Mouse (Mus musculus) forebrain, embryonic 15.5 days (tissue): ENCODE data around the gene Enkd1. TPM values are rescaled to one million over a fixed set of nuclear protein-coding genes. Genes with fewer than 3 reads are reported as not detected.

Experiments
- ATAC-seq: fragments of 200-750 bp; cut with Nextera tagmentation; replicated peaks from 2 replicates; pipeline ENCODE4 v1.8.0; 2017; ENCODE audit warnings: mild to moderate bottlenecking, moderate TSS enrichment, moderate library complexity
- H3K27ac ChIP-seq: fragments of 300-500 bp; sonication (generic); replicated peaks from 2 replicates; pipeline ENCODE4 v1.5.1; 2015; ENCODE audit warnings: mild to moderate bottlenecking, inconsistent platforms
- H3K27me3 ChIP-seq: fragments of 300-500 bp; sonication (generic); 2 replicates; pipeline ENCODE4 v1.6.1; 2015; ENCODE audit warnings: inconsistent platforms
- H3K36me3 ChIP-seq: fragments of 300-500 bp; sonication (generic); 2 replicates; pipeline ENCODE4 v1.6.1; 2015; ENCODE audit warnings: mild to moderate bottlenecking, inconsistent platforms
- H3K4me1 ChIP-seq: fragments of 300-500 bp; sonication (generic); 2 replicates; pipeline ENCODE4 v1.6.1; 2015; ENCODE audit warnings: inconsistent platforms
- H3K4me2 ChIP-seq: fragments of 300-500 bp; sonication (generic); replicated peaks from 2 replicates; pipeline ENCODE4 v1.6.1; 2015; ENCODE audit warnings: mild to moderate bottlenecking, inconsistent platforms
- H3K4me3 ChIP-seq: fragments of 300-500 bp; sonication (generic); 2 replicates; pipeline ENCODE4 v1.5.1; 2015; ENCODE audit warnings: mild to moderate bottlenecking, inconsistent platforms
- H3K9ac ChIP-seq: fragments of 300-500 bp; sonication (generic); replicated peaks from 2 replicates; pipeline ENCODE4 v1.6.1; 2015; ENCODE audit warnings: mild to moderate bottlenecking, inconsistent platforms
- H3K9me3 ChIP-seq: fragments of 300-500 bp; sonication (generic); 2 replicates; pipeline ENCODE4 v1.6.1; 2016; ENCODE audit warnings: inconsistent platforms
- WGBS: fragments of 180-500 bp; shearing (Covaris S2); methylation state at CpG from one replicate; pipeline ENCODE4 v1.1.7; 2015; ENCODE audit warnings: mixed read lengths; 5-methylcytosine and 5-hydroxymethylcytosine counted together
- polyA plus RNA-seq: library from polyadenylated mRNA; unstranded; fragments of >200 nt; fragmentation: Nextera tagmentation; extraction: Ambion mirVana; gene quantifications from 2 replicates; pipeline ENCODE4 v1.2.1, GENCODE M21; 2015

Enkd1 gene
- polyA plus RNA-seq, 1 experiment from 2014 or later, result 17.3 TPM

GRCm38 (mm10) chr8:105700566-105700965 is 7.4 kb downstream of the Enkd1 start:
- peak overlapping the region; percentile 96 for H3K4me2 ChIP-seq
- peaks cover 38% of the 10 kb centered on the region for H3K36me3 ChIP-seq
- ATAC-seq, result peak; percentile 44
- no peaks in the 10 kb centered on the region for H3K9me3 ChIP-seq
- peak overlapping the region; percentile 60 for H3K9ac ChIP-seq
- peak overlapping the region; percentile 58 for H3K4me3 ChIP-seq
- peaks cover 22% of the 10 kb centered on the region for H3K4me1 ChIP-seq
- H3K27me3 ChIP-seq, result no peaks in the 10 kb centered on the region
- under 1% methylated on average over 21 of the region's 21 CpGs for WGBS
- peak overlapping the region; percentile 95 for H3K27ac ChIP-seq

GRCm38 (mm10) chr8:105699488-105700215 is 8.4 kb downstream of the Enkd1 start:
- 93% methylated on average over 11 of the region's 11 CpGs for WGBS
- peaks cover 38% of the 10 kb centered on the region for H3K36me3 ChIP-seq

GRCm38 (mm10) chr8:105698734-105699133 is 9.3 kb downstream of the Enkd1 start:
- H3K27me3 ChIP-seq, result no peaks in the 10 kb centered on the region
- H3K27ac ChIP-seq, result no peak overlapping the region
- H3K9me3 ChIP-seq, result no peaks in the 10 kb centered on the region
- H3K4me3 ChIP-seq, result no peak overlapping the region
- H3K4me1 ChIP-seq, result peaks cover 38% of the 10 kb centered on the region
- H3K4me2 ChIP-seq, result no peak overlapping the region
- WGBS, result 89% methylated on average over 5 of the region's 5 CpGs
- ATAC-seq, result no peak
- H3K36me3 ChIP-seq, result peaks cover 36% of the 10 kb centered on the region
- no peak overlapping the region for H3K9ac ChIP-seq

More at GRCm38 (mm10) chr8:105699488-105700215, 8.4 kb downstream of the Enkd1 start:
- Histone ChIP-seq H3K4me3 (peak overlapping the region; percentile 58), H3K4me2 (peak overlapping the region; percentile 96), H3K9ac (peak overlapping the region; percentile 60; the same call in 1 of the 2 replicates), H3K4me1 (peaks cover 31% of the 10 kb centered on the region), H3K27ac (no peak overlapping the region), H3K27me3 (no peaks in the 10 kb centered on the region), H3K9me3 (no peaks in the 10 kb centered on the region)
- ATAC-seq, result no peak

GRCm38 (mm10) chr8:105697196-105697780 is 10.7 kb downstream of the Enkd1 start:
- no peak overlapping the region for H3K4me2 ChIP-seq
- ATAC-seq, result no peak
- H3K9me3 ChIP-seq, result no peaks in the 10 kb centered on the region
- H3K27me3 ChIP-seq, result no peaks in the 10 kb centered on the region
- 92% methylated on average over 17 of the region's 17 CpGs for WGBS
- H3K4me1 ChIP-seq, result peaks cover 35% of the 10 kb centered on the region
- H3K36me3 ChIP-seq, result peaks cover 29% of the 10 kb centered on the region
- H3K27ac ChIP-seq, result no peak overlapping the region
- H3K9ac ChIP-seq, result no peak overlapping the region
- H3K4me3 ChIP-seq, result no peak overlapping the region

- H3K9ac ChIP-seq, result peak overlapping the region; percentile 64
- H3K4me3 ChIP-seq, result peak overlapping the region; percentile 56
- no peak overlapping the region for H3K27ac ChIP-seq
- H3K27me3 ChIP-seq, result no peaks in the 10 kb centered on the region
- H3K4me1 ChIP-seq, result peaks cover 25% of the 10 kb centered on the region
- H3K36me3 ChIP-seq, result peaks cover 29% of the 10 kb centered on the region
- H3K4me2 ChIP-seq, result peak overlapping the region; percentile 61
- no peak for ATAC-seq
- 83% methylated on average over 30 of the region's 30 CpGs for WGBS
- no peaks in the 10 kb centered on the region for H3K9me3 ChIP-seq
Measured at GRCm38 (mm10) chr8:105695080-105695780, 12.8 kb downstream of the Enkd1 start.

- H3K4me1 ChIP-seq, result peaks cover 16% of the 10 kb centered on the region
- peak overlapping the region; percentile 64 for H3K9ac ChIP-seq
- peak overlapping the region; percentile 56 for H3K4me3 ChIP-seq
- H3K9me3 ChIP-seq, result no peaks in the 10 kb centered on the region
- peaks cover 29% of the 10 kb centered on the region for H3K36me3 ChIP-seq
- peak overlapping the region; percentile 61 for H3K4me2 ChIP-seq
- peak; percentile 42 for ATAC-seq
- peak overlapping the region; percentile 75 for H3K27ac ChIP-seq
- 8% methylated on average over 40 of the region's 40 CpGs for WGBS
- no peaks in the 10 kb centered on the region for H3K27me3 ChIP-seq
Measured at GRCm38 (mm10) chr8:105694051-105694799, 13.8 kb downstream of the Enkd1 start.

GRCm38 (mm10) chr8:105693648-105694047 is 14.4 kb downstream of the Enkd1 start:
- Histone ChIP-seq H3K4me1 (peaks cover 16% of the 10 kb centered on the region), H3K9me3 (no peaks in the 10 kb centered on the region), H3K27ac (peak overlapping the region; percentile 75), H3K4me3 (peak overlapping the region; percentile 56), H3K4me2 (peak overlapping the region; percentile 61), H3K36me3 (peaks cover 28% of the 10 kb centered on the region), H3K9ac (peak overlapping the region; percentile 64), H3K27me3 (no peaks in the 10 kb centered on the region)
- peak; percentile 71 for ATAC-seq
- WGBS, result 3% methylated on average over 24 of the region's 30 CpGs

GRCm38 (mm10) chr8:105692449-105693182 is 15.4 kb downstream of the Enkd1 start:
- Histone ChIP-seq H3K27ac (no peak overlapping the region), H3K36me3 (peaks cover 17% of the 10 kb centered on the region), H3K4me3 (no peak overlapping the region), H3K9me3 (no peaks in the 10 kb centered on the region), H3K4me2 (no peak overlapping the region), H3K27me3 (no peaks in the 10 kb centered on the region), H3K4me1 (peaks cover 16% of the 10 kb centered on the region), H3K9ac (no peak overlapping the region)
- WGBS, result 94% methylated on average over 11 of the region's 11 CpGs
- ATAC-seq, result no peak

GRCm38 (mm10) chr8:105690978-105691377 is 17.0 kb downstream of the Enkd1 start:
- Histone ChIP-seq H3K36me3 (0 out of 2 replicates have a peak, but pooled peaks cover under 1% of the 10 kb centered on the region), H3K4me1 (peaks cover 16% of the 10 kb centered on the region), H3K27me3 (no peaks in the 10 kb centered on the region), H3K9ac (no peak overlapping the region), H3K27ac (no peak overlapping the region), H3K4me2 (no peak overlapping the region), H3K4me3 (no peak overlapping the region), H3K9me3 (no peaks in the 10 kb centered on the region)
- ATAC-seq, result no peak
- 83% methylated on average over 14 of the region's 14 CpGs for WGBS

GRCm38 (mm10) chr8:105689983-105690360 is 18.0 kb downstream of the Enkd1 start:
- Histone ChIP-seq H3K4me1 (peaks cover 10% of the 10 kb centered on the region), H3K27ac (no peak overlapping the region), H3K27me3 (no peaks in the 10 kb centered on the region), H3K9me3 (no peaks in the 10 kb centered on the region), H3K9ac (no peak overlapping the region), H3K36me3 (no peaks in the 10 kb centered on the region), H3K4me2 (no peak overlapping the region), H3K4me3 (no peak overlapping the region)
- no peak for ATAC-seq
- 87% methylated on average over 9 of the region's 9 CpGs for WGBS

- no peaks in the 10 kb centered on the region for H3K27me3 ChIP-seq
- H3K36me3 ChIP-seq, result peaks cover 2% of the 10 kb centered on the region; the same call in 1 of the 2 replicates
- peaks cover 4% of the 10 kb centered on the region for H3K4me1 ChIP-seq
- H3K9me3 ChIP-seq, result no peaks in the 10 kb centered on the region
- no peak overlapping the region for H3K4me3 ChIP-seq
- ATAC-seq, result no peak
- no peak overlapping the region for H3K27ac ChIP-seq
- WGBS, result 62% methylated on average over 35 of the region's 35 CpGs
- no peak overlapping the region for H3K4me2 ChIP-seq
- H3K9ac ChIP-seq, result no peak overlapping the region
Measured at GRCm38 (mm10) chr8:105689256-105689982, 18.6 kb downstream of the Enkd1 start.
